Mouse (Mus musculus): ENCODE measurements around the gene Slc6a1. TPM values are rescaled to one million over a fixed set of nuclear protein-coding genes. Genes with fewer than 3 reads are reported as not detected.

Gene Slc6a1
- polyA plus RNA-seq, 1 experiment from 2014 or later: 0.03 TPM

GRCm38 (mm10) chr6:114283278-114283770 is 889 bp downstream of the Slc6a1 start:
- Histone ChIP-seq H3K4me3 (ENCODE audit: low read depth, low read length) (no peak overlapping the region), H3K4me2 (ENCODE audit: low read depth, severe bottlenecking) (no peak overlapping the region), H3K4me1 (ENCODE audit: control insufficient read depth, insufficient read depth, low read length) (no peaks in the 10 kb centered on the region), H3K9me3 (ENCODE audit: control insufficient read depth, low read length) (no peaks in the 10 kb centered on the region), H3K27me3 (ENCODE audit: control insufficient read depth, insufficient read depth, low read length) (peaks cover 51% of the 10 kb centered on the region), H3K9ac (ENCODE audit: low read length) (no peak overlapping the region), H3K27ac (replicated peaks; ENCODE audit: low read depth, low read length) (no peak overlapping the region), H3K36me3 (ENCODE audit: control insufficient read depth, insufficient read depth, low read length) (no peaks in the 10 kb centered on the region)
- DNase-seq (ENCODE audit: low spot score) (no peak), ATAC-seq (ENCODE audit: insufficient number of reproducible peaks, low FRiP score, low TSS enrichment, low read depth) (no peak)
- WGBS: 23% methylated on average over 8 of the region's 8 CpGs

- WGBS: 56% methylated on average over 10 of the region's 10 CpGs
- Histone ChIP-seq H3K36me3 (ENCODE audit: control insufficient read depth, insufficient read depth, low read length) (no peaks in the 10 kb centered on the region), H3K4me3 (ENCODE audit: low read depth, low read length) (no peak overlapping the region), H3K9ac (ENCODE audit: low read length) (no peak overlapping the region), H3K27me3 (ENCODE audit: control insufficient read depth, insufficient read depth, low read length) (peaks cover 53% of the 10 kb centered on the region), H3K4me1 (ENCODE audit: control insufficient read depth, insufficient read depth, low read length) (no peaks in the 10 kb centered on the region), H3K9me3 (ENCODE audit: control insufficient read depth, low read length) (no peaks in the 10 kb centered on the region), H3K4me2 (ENCODE audit: low read depth, severe bottlenecking) (no peak overlapping the region), H3K27ac (replicated peaks; ENCODE audit: low read depth, low read length) (no peak overlapping the region)
- no peak for ATAC-seq (ENCODE audit: insufficient number of reproducible peaks, low FRiP score, low TSS enrichment, low read depth)
- DNase-seq (ENCODE audit: low spot score): peak; percentile 27
Measured at GRCm38 (mm10) chr6:114283927-114284703, 1.7 kb downstream of the Slc6a1 start.

GRCm38 (mm10) chr6:114285424-114285823 is 3.0 kb downstream of the Slc6a1 start:
- Histone ChIP-seq H3K27me3 (ENCODE audit: control insufficient read depth, insufficient read depth, low read length) (peaks cover 57% of the 10 kb centered on the region), H3K9ac (ENCODE audit: low read length) (no peak overlapping the region), H3K4me2 (ENCODE audit: low read depth, severe bottlenecking) (no peak overlapping the region), H3K36me3 (ENCODE audit: control insufficient read depth, insufficient read depth, low read length) (no peaks in the 10 kb centered on the region), H3K4me1 (ENCODE audit: control insufficient read depth, insufficient read depth, low read length) (no peaks in the 10 kb centered on the region), H3K4me3 (ENCODE audit: low read depth, low read length) (no peak overlapping the region), H3K27ac (replicated peaks; ENCODE audit: low read depth, low read length) (no peak overlapping the region), H3K9me3 (ENCODE audit: control insufficient read depth, low read length) (no peaks in the 10 kb centered on the region)
- DNase-seq (ENCODE audit: low spot score): no peak
- no peak for ATAC-seq (ENCODE audit: insufficient number of reproducible peaks, low FRiP score, low TSS enrichment, low read depth)
- 36% methylated on average over 4 of the region's 4 CpGs for WGBS

GRCm38 (mm10) chr6:114289106-114289505 is 6.7 kb downstream of the Slc6a1 start:
- ATAC-seq (ENCODE audit: insufficient number of reproducible peaks, low FRiP score, low TSS enrichment, low read depth): no peak
- Histone ChIP-seq H3K4me1 (ENCODE audit: control insufficient read depth, insufficient read depth, low read length) (no peaks in the 10 kb centered on the region), H3K27ac (replicated peaks; ENCODE audit: low read depth, low read length) (no peak overlapping the region), H3K36me3 (ENCODE audit: control insufficient read depth, insufficient read depth, low read length) (no peaks in the 10 kb centered on the region), H3K4me2 (ENCODE audit: low read depth, severe bottlenecking) (no peak overlapping the region), H3K4me3 (ENCODE audit: low read depth, low read length) (no peak overlapping the region), H3K9ac (ENCODE audit: low read length) (no peak overlapping the region), H3K9me3 (ENCODE audit: control insufficient read depth, low read length) (no peaks in the 10 kb centered on the region), H3K27me3 (ENCODE audit: control insufficient read depth, insufficient read depth, low read length) (peaks cover 32% of the 10 kb centered on the region)
- no peak for DNase-seq (ENCODE audit: low spot score)
- WGBS: 45% methylated on average over 7 of the region's 7 CpGs

- Histone ChIP-seq H3K4me2 (ENCODE audit: low read depth, severe bottlenecking) (no peak overlapping the region), H3K36me3 (ENCODE audit: control insufficient read depth, insufficient read depth, low read length) (no peaks in the 10 kb centered on the region), H3K9ac (ENCODE audit: low read length) (no peak overlapping the region), H3K4me1 (ENCODE audit: control insufficient read depth, insufficient read depth, low read length) (no peaks in the 10 kb centered on the region), H3K27me3 (ENCODE audit: control insufficient read depth, insufficient read depth, low read length) (peaks cover 21% of the 10 kb centered on the region), H3K27ac (replicated peaks; ENCODE audit: low read depth, low read length) (no peak overlapping the region), H3K4me3 (ENCODE audit: low read depth, low read length) (no peak overlapping the region), H3K9me3 (ENCODE audit: control insufficient read depth, low read length) (no peaks in the 10 kb centered on the region)
- DNase-seq (ENCODE audit: low spot score): no peak
- no peak for ATAC-seq (ENCODE audit: insufficient number of reproducible peaks, low FRiP score, low TSS enrichment, low read depth)
- WGBS: 70% methylated on average over 8 of the region's 8 CpGs
Measured at GRCm38 (mm10) chr6:114290184-114290583, 7.7 kb downstream of the Slc6a1 start.

- no peak overlapping the region for H3K4me3 ChIP-seq (ENCODE audit: low read depth, low read length)
- H3K9me3 ChIP-seq (ENCODE audit: control insufficient read depth, low read length): no peaks in the 10 kb centered on the region
- ATAC-seq (ENCODE audit: insufficient number of reproducible peaks, low FRiP score, low TSS enrichment, low read depth) (no peak), DNase-seq (ENCODE audit: low spot score) (no peak)
- H3K4me2 ChIP-seq (ENCODE audit: low read depth, severe bottlenecking): no peak overlapping the region
- H3K36me3 ChIP-seq (ENCODE audit: control insufficient read depth, insufficient read depth, low read length): no peaks in the 10 kb centered on the region
- H3K4me1 ChIP-seq (ENCODE audit: control insufficient read depth, insufficient read depth, low read length): no peaks in the 10 kb centered on the region
- H3K27ac ChIP-seq (replicated peaks; ENCODE audit: low read depth, low read length): no peak overlapping the region
- peaks cover 14% of the 10 kb centered on the region for H3K27me3 ChIP-seq (ENCODE audit: control insufficient read depth, insufficient read depth, low read length)
- 62% methylated on average over 4 of the region's 4 CpGs for WGBS
- no peak overlapping the region for H3K9ac ChIP-seq (ENCODE audit: low read length)
Measured at GRCm38 (mm10) chr6:114290929-114291328, 8.5 kb downstream of the Slc6a1 start.

GRCm38 (mm10) chr6:114291396-114291795 is 9.0 kb downstream of the Slc6a1 start:
- WGBS: 39% methylated on average over 5 of the region's 5 CpGs
- Histone ChIP-seq H3K4me1 (ENCODE audit: control insufficient read depth, insufficient read depth, low read length) (no peaks in the 10 kb centered on the region), H3K9ac (ENCODE audit: low read length) (no peak overlapping the region), H3K4me2 (ENCODE audit: low read depth, severe bottlenecking) (no peak overlapping the region), H3K36me3 (ENCODE audit: control insufficient read depth, insufficient read depth, low read length) (no peaks in the 10 kb centered on the region), H3K9me3 (ENCODE audit: control insufficient read depth, low read length) (no peaks in the 10 kb centered on the region), H3K27ac (replicated peaks; ENCODE audit: low read depth, low read length) (no peak overlapping the region), H3K27me3 (ENCODE audit: control insufficient read depth, insufficient read depth, low read length) (peaks cover 14% of the 10 kb centered on the region; the same call in 1 of the 2 replicates), H3K4me3 (ENCODE audit: low read depth, low read length) (no peak overlapping the region)
- DNase-seq (ENCODE audit: low spot score) (no peak), ATAC-seq (ENCODE audit: insufficient number of reproducible peaks, low FRiP score, low TSS enrichment, low read depth) (no peak)

- Histone ChIP-seq H3K36me3 (ENCODE audit: control insufficient read depth, insufficient read depth, low read length) (no peaks in the 10 kb centered on the region), H3K27ac (replicated peaks; ENCODE audit: low read depth, low read length) (no peak overlapping the region), H3K9me3 (ENCODE audit: control insufficient read depth, low read length) (no peaks in the 10 kb centered on the region), H3K4me3 (ENCODE audit: low read depth, low read length) (no peak overlapping the region), H3K27me3 (ENCODE audit: control insufficient read depth, insufficient read depth, low read length) (peaks cover 8% of the 10 kb centered on the region; the same call in 1 of the 2 replicates), H3K4me1 (ENCODE audit: control insufficient read depth, insufficient read depth, low read length) (no peaks in the 10 kb centered on the region), H3K9ac (ENCODE audit: low read length) (no peak overlapping the region), H3K4me2 (ENCODE audit: low read depth, severe bottlenecking) (no peak overlapping the region)
- 41% methylated on average over 8 of the region's 8 CpGs for WGBS
- DNase-seq (ENCODE audit: low spot score) (no peak), ATAC-seq (ENCODE audit: insufficient number of reproducible peaks, low FRiP score, low TSS enrichment, low read depth) (no peak)
Measured at GRCm38 (mm10) chr6:114293511-114293910, 11.1 kb downstream of the Slc6a1 start.
